Comparison of ENCODE assay signal across 16 mouse cellular contexts in the genomic region with DNA sequence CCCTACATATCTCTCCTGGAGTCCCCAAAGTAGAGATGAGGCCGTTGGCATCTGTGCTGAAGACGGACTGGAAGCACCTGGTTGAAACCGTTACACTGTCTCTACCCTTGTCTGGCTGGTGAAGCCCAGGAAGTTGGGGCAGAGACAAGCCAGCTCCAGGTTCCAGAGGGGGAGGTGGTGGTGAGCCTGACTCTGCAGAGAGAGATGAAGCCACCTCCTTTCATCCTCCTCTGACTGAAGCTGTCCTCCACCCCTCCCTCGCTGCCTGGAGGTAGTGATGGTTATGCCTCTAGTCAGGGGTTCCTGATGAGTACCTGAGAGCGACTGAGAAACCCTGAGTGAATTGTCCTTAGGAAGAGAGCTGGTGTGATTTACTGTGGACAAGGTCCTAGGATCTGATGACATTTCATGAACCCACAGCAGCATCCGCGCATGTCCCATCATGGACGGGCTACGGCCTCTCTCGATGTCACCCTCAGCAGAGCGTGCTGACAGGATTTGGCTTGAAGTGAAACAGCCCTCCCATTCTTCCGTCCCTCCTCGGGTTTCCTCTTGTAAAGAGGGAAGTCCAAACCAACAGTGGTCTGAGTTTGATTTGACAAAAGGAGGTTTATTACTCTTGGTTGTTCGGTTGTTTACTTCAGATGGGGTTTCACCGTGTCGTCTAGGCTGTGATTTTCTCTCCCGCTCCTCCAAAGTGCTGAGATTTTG. TPM values are rescaled to one million over a fixed set of nuclear protein-coding genes. Genes with fewer than 3 reads are reported as not detected.
DNase-seq lines count a peak whose midpoint lies in the region; ATAC-seq and TF ChIP-seq lines count a peak whose summit lies in the region.
"Had no signal": no experiment of that assay in that cellular context is flagged by ENCODE, and none has a peak within 500 bp of the region (broad histone marks: within the 10 kb centered on the region; RNA-seq: fewer than 3 reads in every experiment).

No protein-coding gene starts in this region.

- no peak overlapping the region for H3K4me2 ChIP-seq in heart, postnatal 0 days (ENCODE audit: low read depth, low read length)
- H3K4me2 ChIP-seq: hindbrain, embryonic 13.5 days; intestine, embryonic 15.5 days had no signal

- no peaks in the 10 kb centered on the region for H3K9me3 ChIP-seq in heart, postnatal 0 days (replicated peaks; ENCODE audit: control insufficient read depth, low read length)
- H3K9me3 ChIP-seq: hindbrain, embryonic 13.5 days; intestine, embryonic 15.5 days had no signal

- TF ChIP-seq EP300 in heart, postnatal 0 days (IDR thresholded peaks at IDR 0.05; ENCODE audit: low read depth), result no peak

- H3K36me3 ChIP-seq in heart, postnatal 0 days (replicated peaks; ENCODE audit: control insufficient read depth, insufficient read depth, low read length), result 0 out of 2 replicates have a peak, but pooled peaks cover 19% of the 10 kb centered on the region
- H3K36me3 ChIP-seq: intestine, embryonic 15.5 days had no signal

- peak overlapping the region; percentile 26; the same call in 1 of the 2 replicates for H3K27ac ChIP-seq in heart, postnatal 0 days (ENCODE audit: low read depth)
- H3K27ac ChIP-seq: hindbrain, embryonic 13.5 days; intestine, embryonic 15.5 days; left cerebral cortex, adult 2 months; liver, embryonic 14.5 days had no signal

- no peak overlapping the region for H3K4me3 ChIP-seq in heart, postnatal 0 days (ENCODE audit: low read depth, low read length)
- H3K4me3 ChIP-seq: hindbrain, embryonic 13.5 days; intestine, embryonic 15.5 days; left cerebral cortex, adult 2 months had no signal

- DNase-seq in heart, postnatal 0 days (ENCODE audit: low spot score), result no peak
- no peak for DNase-seq in heart, postnatal 36 days
- peak; percentile 36 to 47 for DNase-seq in CD8-positive naive resting alpha-beta T cell, adult 2 months (ENCODE audit: low read depth in 2 of 2, low spot score in 2 of 2)
- DNase-seq in thymus, postnatal 14 days, result peak; percentile 78
- no peak for DNase-seq in gastrocnemius, postnatal 4 days (ENCODE audit: low spot score in 2 of 2)
- no peak for DNase-seq in testis, postnatal 14 days (ENCODE audit: low spot score)
- DNase-seq in embryo, embryonic 11 days, result no peak
- DNase-seq: adrenal gland, adult 2 months; cerebellum, postnatal 14 days had no signal

- H3K4me1 ChIP-seq in heart, postnatal 0 days (ENCODE audit: control insufficient read depth, insufficient read depth), result peaks cover 5% of the 10 kb centered on the region; the same call in 1 of the 2 replicates

- TF ChIP-seq CTCF in heart, postnatal 0 days (IDR thresholded peaks at IDR 0.05; ENCODE audit: low read depth), result no peak

- intact Hi-C loops in heart, postnatal 36 days (cut with DNase I), result loop anchor here (10.0 kb wide), 1 partner anchor 307 kb away; no protein-coding TSS in a partner anchor

- H3K9ac ChIP-seq in heart, postnatal 0 days (replicated peaks; ENCODE audit: low read depth, low read length), result no peak overlapping the region
- H3K9ac ChIP-seq: hindbrain, embryonic 13.5 days; intestine, embryonic 15.5 days; liver, embryonic 14.5 days had no signal

- no peaks in the 10 kb centered on the region for H3K27me3 ChIP-seq in heart, postnatal 0 days (ENCODE audit: control insufficient read depth, insufficient read depth, low read length)
- H3K27me3 ChIP-seq: CH12.LX; hindbrain, embryonic 13.5 days; intestine, embryonic 15.5 days had no signal

- no peak for ATAC-seq in heart, postnatal 0 days (ENCODE audit: insufficient read depth, low read depth)
- peak; percentile 48 for ATAC-seq in megakaryocyte progenitor cell, adult 5-6 weeks (replicated peaks; ENCODE audit: poor library complexity)
- ATAC-seq: forebrain, embryonic 16.5 days; intestine, embryonic 15.5 days had no signal

- WGBS in heart, postnatal 0 days, result 50% methylated on average over 17 of the region's 17 CpGs

RNA-seq across cellular contexts. Expression of a gene that starts 28.5 kb away (rescaled TPM):
- 1.4 and 3.7 TPM in 2 replicates for total RNA-seq in heart, postnatal 0 days (2014; rRNA removed; ENCODE audit: low replicate concordance)
- 0.84 and 1.7 TPM in 2 replicates for polyA plus RNA-seq in heart, postnatal 0 days (2015; fragmentation: Nextera tagmentation; extraction: Ambion mirVana)
- 1 to 10 TPM in 1 of 2 experiments, under 1 TPM in 1; 0.89 to 1.4 TPM for total RNA-seq in heart, postnatal 36 days (2021)
- 0.94 and 1.1 TPM in 2 replicates for total RNA-seq in megakaryocyte progenitor cell, adult 5-6 weeks (2015)
- total RNA-seq in megakaryocyte progenitor cell, adult 5-6 weeks (2017), result 1.7 TPM in 2 replicates
- total RNA-seq in gastrocnemius, postnatal 4 days (2021), result 1 to 10 TPM; 4.8 to 5.4 TPM

Comparison
In these comparisons a context has a peak if more than half of its experiments do, and no peak if none do; other contexts are left out.
1. DNase-seq: peak in CD8-positive naive resting alpha-beta T cell, adult 2 months (2 of 2) and thymus, postnatal 14 days (single experiment); none in heart, postnatal 0 days (single experiment), heart, postnatal 36 days (0 of 2), gastrocnemius, postnatal 4 days (0 of 2), testis, postnatal 14 days (single experiment) and embryo, embryonic 11 days (single experiment).